Mouse (Mus musculus): ENCODE measurements around the gene Adcy2.

GRCm38 (mm10) chr13:69006091-69006490, 6.8 kb upstream of the Adcy2 start:
- no peak for TF ChIP-seq CTCF (IDR thresholded peaks at IDR 0.05; ENCODE audit: borderline replicate concordance, insufficient read depth, low read length)
- no peak for TF ChIP-seq POLR2A (IDR thresholded peaks at IDR 0.05; ENCODE audit: low read depth, low read length)
